Mouse (Mus musculus): Measurements from ENCODE around the gene Msi2. TPM values are rescaled to one million over a fixed set of nuclear protein-coding genes. Genes with fewer than 3 reads are reported as not detected.
A peak's percentile ranks its signal among the peaks of the same experiment; 100 is the strongest.

Gene Msi2
- total RNA-seq (2014; fragmentation: Nextera tagmentation): 197 and 198 TPM in 2 replicates
- 88.2 and 144 TPM in 2 replicates for total RNA-seq (2017)
- polyA plus RNA-seq (2012): 26.3 and 36.5 TPM in 2 replicates

- ATAC-seq (ENCODE audit: extremely low read depth, insufficient number of reproducible peaks, low FRiP score, poor library complexity, severe bottlenecking) (peak; percentile 64), DNase-seq (ENCODE audit: low spot score) (peak; percentile 85)
- Histone ChIP-seq H3K27me3 (ENCODE audit: insufficient read depth, low read length) (no peaks in the 10 kb centered on the region), H3K4me3 (ENCODE audit: low read depth, low read length) (peak within 1 kb of the TSS; percentile 91), H3K36me3 (replicated peaks) (peaks cover 42% of the 10 kb centered on the region), H3K4me1 (ENCODE audit: insufficient read depth, low read depth, low read length) (peaks cover 56% of the 10 kb centered on the region), H3K9me3 (replicated peaks) (no peaks in the 10 kb centered on the region)
- TF ChIP-seq GATA2 (IDR thresholded peaks at IDR 0.05; ENCODE audit: borderline replicate concordance, low read depth, low read length): no peak
- no peak for TF ChIP-seq TAL1 (conservative IDR thresholded peaks at IDR 0.05; ENCODE audit: low read depth, low read length)
- TF ChIP-seq GATA1 (IDR thresholded peaks at IDR 0.05; ENCODE audit: borderline replicate concordance, low read length): no peak
- no peak for TF ChIP-seq POLR2AphosphoS5 (IDR thresholded peaks at IDR 0.05; ENCODE audit: insufficient replicate concordance, low read depth, low read length)
- no peak for TF ChIP-seq CTCF (IDR thresholded peaks at IDR 0.05; ENCODE audit: low read depth, low read length)
These were observed at the start of gene Msi2 for GRCm38 (mm10) chr11:88718050-88718765. Gene Msi2 (minus strand): TSS chr11:88718513.

DNA sequence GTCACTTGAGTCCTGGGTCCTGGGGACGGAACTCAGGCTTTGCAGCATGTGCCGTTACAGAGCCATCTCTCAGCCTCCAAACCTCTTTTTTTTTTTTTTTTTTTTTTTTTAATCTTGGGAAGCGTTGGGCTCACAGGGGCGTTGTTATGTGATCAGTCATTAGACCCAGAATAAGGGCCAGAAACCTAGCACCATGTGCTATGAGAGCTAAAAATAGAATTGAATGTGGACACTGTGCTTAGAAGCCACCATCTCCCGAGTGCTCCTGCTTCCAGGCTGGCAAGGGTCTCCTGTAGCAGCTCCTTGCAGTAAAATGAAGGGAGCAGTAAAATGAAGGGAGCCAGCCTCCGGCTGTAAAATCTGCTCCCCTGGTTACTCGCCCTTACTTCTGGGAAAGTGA is 47.3 kb upstream of the Msi2 start:
- TF ChIP-seq TAL1 (conservative IDR thresholded peaks at IDR 0.05; ENCODE audit: low read depth, low read length) (no peak), GATA1 (IDR thresholded peaks at IDR 0.05; ENCODE audit: borderline replicate concordance, low read length) (no peak), CTCF (IDR thresholded peaks at IDR 0.05; ENCODE audit: low read depth, low read length) (no peak), GATA2 (IDR thresholded peaks at IDR 0.05; ENCODE audit: borderline replicate concordance, low read depth, low read length) (no peak), POLR2AphosphoS5 (IDR thresholded peaks at IDR 0.05; ENCODE audit: insufficient replicate concordance, low read depth, low read length) (no peak)
- no peak for DNase-seq (ENCODE audit: low spot score)
- H3K9me3 ChIP-seq (replicated peaks): no peaks in the 10 kb centered on the region
- H3K36me3 ChIP-seq (replicated peaks): no peaks in the 10 kb centered on the region
- H3K27me3 ChIP-seq (ENCODE audit: insufficient read depth, low read length): peaks cover 20% of the 10 kb centered on the region
- no peaks in the 10 kb centered on the region for H3K4me1 ChIP-seq (ENCODE audit: insufficient read depth, low read depth, low read length)
- ATAC-seq (ENCODE audit: extremely low read depth, insufficient number of reproducible peaks, low FRiP score, poor library complexity, severe bottlenecking): no peak
- H3K4me3 ChIP-seq (ENCODE audit: low read depth, low read length): no peak overlapping the region

DNA sequence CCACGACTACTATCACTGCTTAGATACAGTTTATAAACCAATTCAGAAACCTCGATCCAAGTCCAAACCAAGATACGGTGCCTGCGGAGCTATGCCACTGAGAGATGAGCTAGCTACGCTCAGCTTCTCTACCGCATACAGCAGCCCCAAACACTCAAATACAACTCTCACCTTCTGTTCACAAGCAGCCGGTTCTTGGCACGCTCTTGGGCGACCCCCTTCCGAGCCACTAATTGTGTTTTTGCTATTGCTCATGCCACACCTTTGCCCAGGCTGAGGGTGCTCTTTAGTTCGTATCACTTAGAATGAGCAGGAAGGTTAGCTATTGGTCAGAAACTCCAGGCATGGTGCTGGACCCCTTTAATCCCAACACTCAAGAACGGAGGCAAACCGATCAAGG is 45.1 kb upstream of the Msi2 start:
- Histone ChIP-seq H3K4me3 (ENCODE audit: low read depth, low read length) (no peak overlapping the region), H3K36me3 (replicated peaks) (no peaks in the 10 kb centered on the region), H3K4me1 (ENCODE audit: insufficient read depth, low read depth, low read length) (no peaks in the 10 kb centered on the region), H3K27me3 (ENCODE audit: insufficient read depth, low read length) (peaks cover 23% of the 10 kb centered on the region), H3K9me3 (replicated peaks) (no peaks in the 10 kb centered on the region)
- TF ChIP-seq TAL1 (conservative IDR thresholded peaks at IDR 0.05; ENCODE audit: low read depth, low read length): no peak
- no peak for TF ChIP-seq CTCF (IDR thresholded peaks at IDR 0.05; ENCODE audit: low read depth, low read length)
- TF ChIP-seq GATA1 (IDR thresholded peaks at IDR 0.05; ENCODE audit: borderline replicate concordance, low read length): no peak
- no peak for TF ChIP-seq POLR2AphosphoS5 (IDR thresholded peaks at IDR 0.05; ENCODE audit: insufficient replicate concordance, low read depth, low read length)
- ATAC-seq (ENCODE audit: extremely low read depth, insufficient number of reproducible peaks, low FRiP score, poor library complexity, severe bottlenecking) (no peak), DNase-seq (ENCODE audit: low spot score) (no peak)

DNA sequence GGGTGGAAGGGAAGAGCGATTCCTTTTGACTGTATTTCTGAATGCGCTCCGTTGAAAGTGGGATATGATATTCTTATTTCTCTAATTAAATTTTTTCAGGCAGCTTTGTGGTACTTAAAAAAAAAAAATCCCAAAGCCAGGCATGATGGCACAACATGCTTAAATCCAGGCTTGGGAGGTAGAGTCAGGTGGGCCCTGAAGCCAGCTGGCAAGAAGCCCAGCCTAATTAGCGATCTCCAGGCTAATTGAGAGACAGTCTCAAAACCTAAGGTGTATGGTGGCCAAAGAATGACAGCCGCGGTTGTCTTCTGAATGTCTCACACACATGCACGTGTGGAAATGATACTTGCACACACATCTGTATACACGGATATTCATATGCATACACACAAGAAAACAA is 41.2 kb upstream of the Msi2 start:
- peaks cover 2% of the 10 kb centered on the region; the same call in 1 of the 2 replicates for H3K9me3 ChIP-seq (replicated peaks)
- DNase-seq (ENCODE audit: low spot score) (no peak), ATAC-seq (ENCODE audit: extremely low read depth, insufficient number of reproducible peaks, low FRiP score, poor library complexity, severe bottlenecking) (no peak)
- H3K4me1 ChIP-seq (ENCODE audit: insufficient read depth, low read depth, low read length): no peaks in the 10 kb centered on the region
- H3K4me3 ChIP-seq (ENCODE audit: low read depth, low read length): no peak overlapping the region
- H3K36me3 ChIP-seq (replicated peaks): no peaks in the 10 kb centered on the region
- TF ChIP-seq CTCF (IDR thresholded peaks at IDR 0.05; ENCODE audit: low read depth, low read length) (no peak), GATA1 (IDR thresholded peaks at IDR 0.05; ENCODE audit: borderline replicate concordance, low read length) (no peak), GATA2 (IDR thresholded peaks at IDR 0.05; ENCODE audit: borderline replicate concordance, low read depth, low read length) (no peak), POLR2AphosphoS5 (IDR thresholded peaks at IDR 0.05; ENCODE audit: insufficient replicate concordance, low read depth, low read length) (no peak), TAL1 (conservative IDR thresholded peaks at IDR 0.05; ENCODE audit: low read depth, low read length) (no peak)
- H3K27me3 ChIP-seq (ENCODE audit: insufficient read depth, low read length): peaks cover 38% of the 10 kb centered on the region

- Histone ChIP-seq H3K27me3 (ENCODE audit: insufficient read depth, low read length) (peaks cover 38% of the 10 kb centered on the region), H3K4me1 (ENCODE audit: insufficient read depth, low read depth, low read length) (no peaks in the 10 kb centered on the region), H3K9me3 (replicated peaks) (peaks cover 2% of the 10 kb centered on the region; the same call in 1 of the 2 replicates), H3K36me3 (replicated peaks) (no peaks in the 10 kb centered on the region), H3K4me3 (ENCODE audit: low read depth, low read length) (no peak overlapping the region)
- TF ChIP-seq GATA2 (IDR thresholded peaks at IDR 0.05; ENCODE audit: borderline replicate concordance, low read depth, low read length): no peak
- TF ChIP-seq CTCF (IDR thresholded peaks at IDR 0.05; ENCODE audit: low read depth, low read length): no peak
- no peak for TF ChIP-seq GATA1 (IDR thresholded peaks at IDR 0.05; ENCODE audit: borderline replicate concordance, low read length)
- TF ChIP-seq TAL1 (conservative IDR thresholded peaks at IDR 0.05; ENCODE audit: low read depth, low read length): no peak
- no peak for TF ChIP-seq POLR2AphosphoS5 (IDR thresholded peaks at IDR 0.05; ENCODE audit: insufficient replicate concordance, low read depth, low read length)
- DNase-seq (ENCODE audit: low spot score): no peak
- ATAC-seq (ENCODE audit: extremely low read depth, insufficient number of reproducible peaks, low FRiP score, poor library complexity, severe bottlenecking): no peak
These were observed 40.1 kb upstream of the Msi2 start for GRCm38 (mm10) chr11:88758402-88758801.

GRCm38 (mm10) chr11:88745306-88745705 is 27.0 kb upstream of the Msi2 start:
- Histone ChIP-seq H3K27me3 (ENCODE audit: insufficient read depth, low read length) (peaks cover 37% of the 10 kb centered on the region), H3K4me1 (ENCODE audit: insufficient read depth, low read depth, low read length) (no peaks in the 10 kb centered on the region), H3K9me3 (replicated peaks) (no peaks in the 10 kb centered on the region), H3K36me3 (replicated peaks) (no peaks in the 10 kb centered on the region), H3K4me3 (ENCODE audit: low read depth, low read length) (no peak overlapping the region)
- no peak for TF ChIP-seq GATA1 (IDR thresholded peaks at IDR 0.05; ENCODE audit: borderline replicate concordance, low read length)
- no peak for TF ChIP-seq POLR2AphosphoS5 (IDR thresholded peaks at IDR 0.05; ENCODE audit: insufficient replicate concordance, low read depth, low read length)
- no peak for TF ChIP-seq GATA2 (IDR thresholded peaks at IDR 0.05; ENCODE audit: borderline replicate concordance, low read depth, low read length)
- TF ChIP-seq TAL1 (conservative IDR thresholded peaks at IDR 0.05; ENCODE audit: low read depth, low read length): no peak
- no peak for TF ChIP-seq CTCF (IDR thresholded peaks at IDR 0.05; ENCODE audit: low read depth, low read length)
- DNase-seq (ENCODE audit: low spot score) (no peak), ATAC-seq (ENCODE audit: extremely low read depth, insufficient number of reproducible peaks, low FRiP score, poor library complexity, severe bottlenecking) (no peak)
